Mouse (Mus musculus): ENCODE results near the gene Matk.

GRCm38 (mm10) chr10:81305663-81306062 is 52.9 kb downstream of the Matk start:
- TF ChIP-seq CTCF (IDR thresholded peaks at IDR 0.05; ENCODE audit: low read depth, low read length) (no peak), GATA1 (IDR thresholded peaks at IDR 0.05; ENCODE audit: borderline replicate concordance, low read length) (no peak)
